In genomic region chr1:128856933-128857332, GRCm38 (mm10) we compare ENCODE assay signal across 18 mouse cellular contexts.
DNase-seq lines count a peak whose midpoint lies in the region; ATAC-seq and TF ChIP-seq lines count a peak whose summit lies in the region.
"Had no signal": no experiment of that assay in that cellular context is flagged by ENCODE, and none has a peak within 500 bp of the region (broad histone marks: within the 10 kb centered on the region; RNA-seq: fewer than 3 reads in every experiment).

No protein-coding gene starts in this region.

- H3K4me3 ChIP-seq in forebrain, postnatal 0 days (ENCODE audit: low read depth, low read length) = no peak overlapping the region
- no peak overlapping the region for H3K4me3 ChIP-seq in forebrain, embryonic 10.5 days
- H3K4me3 ChIP-seq in limb, embryonic 13.5 days = no peak overlapping the region
- no peak overlapping the region for H3K4me3 ChIP-seq in limb, embryonic 10.5 days
- no peak overlapping the region for H3K4me3 ChIP-seq in hindbrain, postnatal 0 days (ENCODE audit: low read length)
- H3K4me3 ChIP-seq: erythroblast, embryonic 14.5 days; heart, adult 2 months; stomach, embryonic 15.5 days had no signal

- H3K4me2 ChIP-seq in forebrain, postnatal 0 days (ENCODE audit: low read depth) = no peak overlapping the region
- H3K4me2 ChIP-seq in limb, embryonic 13.5 days (replicated peaks) = no peak overlapping the region
- H3K4me2 ChIP-seq in hindbrain, postnatal 0 days (ENCODE audit: low read depth, low read length) = no peak overlapping the region
- H3K4me2 ChIP-seq: liver, embryonic 11.5 days; stomach, embryonic 15.5 days had no signal

- no peak for DNase-seq in forebrain, postnatal 0 days
- no peak for DNase-seq in forebrain, embryonic 10.5 days (ENCODE audit: extremely low spot score, low spot score)
- no peak for DNase-seq in limb, embryonic 10.5 days (ENCODE audit: low spot score)
- DNase-seq in brain, embryonic 14.5 days (ENCODE audit: low read depth) = peak; percentile 70
- peak; percentile 73 for DNase-seq in hindbrain, postnatal 0 days (ENCODE audit: low spot score)
- DNase-seq in urinary bladder, postnatal 4 days (ENCODE audit: low spot score in 2 of 2) = no peak
- no peak for DNase-seq in urinary bladder, postnatal 10 days (ENCODE audit: low spot score)
- DNase-seq: cerebellum, postnatal 25 days; heart, adult 2 months; kidney, adult 18-20 months; kidney, postnatal 25 days; lung, adult 2 months; lung, postnatal 36 days; right cerebral cortex, postnatal 14 days had no signal

- no peaks in the 10 kb centered on the region for H3K4me1 ChIP-seq in forebrain, postnatal 0 days (ENCODE audit: insufficient read depth)
- H3K4me1 ChIP-seq in forebrain, embryonic 10.5 days = peaks cover 32% of the 10 kb centered on the region
- H3K4me1 ChIP-seq in limb, embryonic 13.5 days = no peaks in the 10 kb centered on the region
- H3K4me1 ChIP-seq in limb, embryonic 10.5 days = 0 out of 2 replicates have a peak, but pooled peaks cover 5% of the 10 kb centered on the region
- no peaks in the 10 kb centered on the region for H3K4me1 ChIP-seq in hindbrain, postnatal 0 days (ENCODE audit: insufficient read depth, low read length)
- H3K4me1 ChIP-seq: stomach, embryonic 15.5 days had no signal

- H3K36me3 ChIP-seq in forebrain, postnatal 0 days (ENCODE audit: insufficient read depth) = no peaks in the 10 kb centered on the region
- no peaks in the 10 kb centered on the region for H3K36me3 ChIP-seq in forebrain, embryonic 10.5 days (replicated peaks)
- no peaks in the 10 kb centered on the region for H3K36me3 ChIP-seq in limb, embryonic 13.5 days
- no peaks in the 10 kb centered on the region for H3K36me3 ChIP-seq in limb, embryonic 10.5 days
- no peaks in the 10 kb centered on the region for H3K36me3 ChIP-seq in hindbrain, postnatal 0 days (ENCODE audit: insufficient read depth, low read length)
- H3K36me3 ChIP-seq: stomach, embryonic 15.5 days had no signal

- H3K27ac ChIP-seq in forebrain, postnatal 0 days (ENCODE audit: low read depth, low read length) = no peak overlapping the region
- no peak overlapping the region for H3K27ac ChIP-seq in forebrain, embryonic 10.5 days
- H3K27ac ChIP-seq in limb, embryonic 13.5 days = no peak overlapping the region
- no peak overlapping the region for H3K27ac ChIP-seq in limb, embryonic 10.5 days
- H3K27ac ChIP-seq in hindbrain, postnatal 0 days = no peak overlapping the region
- H3K27ac ChIP-seq: heart, adult 2 months; stomach, embryonic 15.5 days had no signal

- H3K27me3 ChIP-seq in forebrain, postnatal 0 days (ENCODE audit: insufficient read depth, low read length) = no peaks in the 10 kb centered on the region
- H3K27me3 ChIP-seq in forebrain, embryonic 10.5 days (ENCODE audit: poor library complexity, severe bottlenecking) = peaks cover 4% of the 10 kb centered on the region; the same call in 1 of the 2 replicates
- no peaks in the 10 kb centered on the region for H3K27me3 ChIP-seq in limb, embryonic 13.5 days
- H3K27me3 ChIP-seq in limb, embryonic 10.5 days (ENCODE audit: low read depth, poor library complexity, severe bottlenecking) = no peaks in the 10 kb centered on the region
- H3K27me3 ChIP-seq in hindbrain, postnatal 0 days (ENCODE audit: insufficient read depth, low read length) = no peaks in the 10 kb centered on the region
- H3K27me3 ChIP-seq: stomach, embryonic 15.5 days had no signal

- no peaks in the 10 kb centered on the region for H3K9me3 ChIP-seq in forebrain, postnatal 0 days (ENCODE audit: low read length)
- no peaks in the 10 kb centered on the region for H3K9me3 ChIP-seq in forebrain, embryonic 10.5 days
- H3K9me3 ChIP-seq in limb, embryonic 13.5 days = no peaks in the 10 kb centered on the region
- no peaks in the 10 kb centered on the region for H3K9me3 ChIP-seq in limb, embryonic 10.5 days (replicated peaks)
- no peaks in the 10 kb centered on the region for H3K9me3 ChIP-seq in hindbrain, postnatal 0 days (ENCODE audit: low read length)
- H3K9me3 ChIP-seq: stomach, embryonic 15.5 days had no signal

- WGBS in forebrain, postnatal 0 days = 27% methylated on average over 2 of the region's 2 CpGs
- WGBS in forebrain, embryonic 10.5 days = 69% methylated on average over 2 of the region's 2 CpGs
- 58% methylated on average over 2 of the region's 2 CpGs for WGBS in limb, embryonic 13.5 days
- 72% methylated on average over 2 of the region's 2 CpGs for WGBS in limb, embryonic 10.5 days
- 23% methylated on average over 2 of the region's 2 CpGs for WGBS in hindbrain, postnatal 0 days

- H3K9ac ChIP-seq in forebrain, postnatal 0 days = no peak overlapping the region
- no peak overlapping the region for H3K9ac ChIP-seq in limb, embryonic 13.5 days
- H3K9ac ChIP-seq in hindbrain, postnatal 0 days (replicated peaks; ENCODE audit: low read length) = no peak overlapping the region
- H3K9ac ChIP-seq: stomach, embryonic 15.5 days had no signal

- TF ChIP-seq CTCF in forebrain, postnatal 0 days (IDR thresholded peaks at IDR 0.05; ENCODE audit: low read depth) = no peak
- TF ChIP-seq CTCF in brain, embryonic 14.5 days (IDR thresholded peaks at IDR 0.05; ENCODE audit: borderline replicate concordance, extremely low read depth, insufficient read depth, insufficient read length) = no peak
- no peak for TF ChIP-seq CTCF in hindbrain, postnatal 0 days (IDR thresholded peaks at IDR 0.05; ENCODE audit: low read depth)

- TF ChIP-seq POLR2A in brain, embryonic 14.5 days (IDR thresholded peaks at IDR 0.05; ENCODE audit: borderline replicate concordance, extremely low read depth, insufficient read depth, insufficient read length, poor library complexity, severe bottlenecking) = no peak

- ATAC-seq in forebrain, postnatal 0 days = peak; percentile 50; the same call in 1 of the 2 replicates
- ATAC-seq in limb, embryonic 13.5 days (ENCODE audit: low FRiP score, low read depth) = peak; percentile 11; the same call in 1 of the 2 replicates
- peak; percentile 79 for ATAC-seq in hindbrain, postnatal 0 days

Comparison
In these comparisons a context has a peak if more than half of its experiments do, and no peak if none do; other contexts are left out.
1. ATAC-seq: peak in every context shown above with its lines; median percentile 79 in hindbrain, postnatal 0 days; 50 in forebrain, postnatal 0 days; 11 in limb, embryonic 13.5 days.
2. DNase-seq: peak in brain, embryonic 14.5 days (single experiment) and hindbrain, postnatal 0 days (single experiment); none in forebrain, postnatal 0 days (single experiment), forebrain, embryonic 10.5 days (single experiment), limb, embryonic 10.5 days (single experiment), urinary bladder, postnatal 4 days (0 of 2) and urinary bladder, postnatal 10 days (single experiment).